Mouse (Mus musculus): ENCODE measurements around the gene Hadh.

DNA sequence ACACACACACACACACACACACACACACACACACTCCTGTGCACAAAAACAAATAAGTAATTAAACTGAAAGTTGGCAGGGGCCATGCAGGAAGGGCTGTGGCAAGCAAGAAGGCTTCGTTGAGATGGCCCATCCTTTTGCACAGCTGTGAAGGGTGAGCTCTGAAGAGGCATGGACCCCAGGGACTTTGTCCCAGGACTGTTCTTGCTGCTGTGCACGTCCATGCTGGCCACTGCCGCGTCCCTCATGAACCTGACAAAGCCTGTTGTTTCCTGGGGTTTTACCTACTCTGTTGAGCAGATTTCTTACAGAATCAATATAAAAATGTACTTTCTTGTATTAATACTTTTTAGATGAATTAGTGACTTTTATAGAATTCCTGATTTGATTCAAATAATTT, 20.0 kb upstream of the Hadh start:
- TF ChIP-seq ZC3H11A (IDR thresholded peaks at IDR 0.05; ENCODE audit: borderline replicate concordance, low read depth, low read length) (no peak), HCFC1 (IDR thresholded peaks at IDR 0.05; ENCODE audit: borderline replicate concordance, insufficient read depth, low read length) (no peak), CHD2 (IDR thresholded peaks at IDR 0.05; ENCODE audit: low read depth, low read length) (no peak), MAFK (IDR thresholded peaks at IDR 0.05; ENCODE audit: insufficient read depth, low read depth, low read length) (no peak), ZNF384 (IDR thresholded peaks at IDR 0.05; ENCODE audit: low read depth, low read length) (no peak)
